Mouse (Mus musculus): ENCODE results near the gene Tctn1. TPM values are rescaled to one million over a fixed set of nuclear protein-coding genes. Genes with fewer than 3 reads are reported as not detected.

The Tctn1 gene
- total and polyA plus RNA-seq, 3 experiments: 3.8 to 6.0 TPM; not detected in 1

DNA sequence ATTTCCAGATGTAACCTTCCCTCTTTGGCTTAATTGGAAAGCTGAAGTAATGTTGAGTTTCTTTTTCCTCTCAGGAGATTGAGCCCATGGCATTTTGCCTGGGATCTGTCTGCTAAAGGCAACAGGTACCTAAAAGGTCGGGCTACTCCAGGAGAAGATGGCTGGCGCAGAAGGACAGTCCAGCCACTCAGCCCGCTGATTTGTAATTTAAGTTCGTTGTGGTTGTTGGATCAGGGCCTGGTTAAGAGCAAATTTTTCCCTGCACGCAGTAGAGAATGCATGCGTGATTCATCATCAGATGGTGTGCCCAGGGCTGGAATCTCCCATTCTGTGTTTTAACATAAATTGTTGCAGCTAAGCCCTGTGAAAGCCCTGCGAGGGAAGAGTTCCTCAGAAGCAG, 39.7 kb upstream of the Tctn1 start:
- H3K36me3 ChIP-seq (ENCODE audit: control insufficient read depth in 1 of 2, insufficient read depth in 2 of 2, low read length in 2 of 2): no peaks in the 10 kb centered on the region; a peak in 1 of 4 replicates
- H3K4me1 ChIP-seq (ENCODE audit: control insufficient read depth in 1 of 2, insufficient read depth in 2 of 2, low read length in 2 of 2): no peaks in the 10 kb centered on the region
- no peak overlapping the region for H3K27ac ChIP-seq (ENCODE audit: control insufficient read depth, low read depth, low read length)
- H3K9me3 ChIP-seq (replicated peaks; ENCODE audit: insufficient read depth, low read length): no peaks in the 10 kb centered on the region
- no peak for DNase-seq (ENCODE audit: low read depth, low spot score)
- peaks cover 25% of the 10 kb centered on the region; the same call in 1 of the 2 replicates for H3K79me2 ChIP-seq (ENCODE audit: control insufficient read depth, insufficient read depth, low read length, poor library complexity)
- H3K4me3 ChIP-seq (ENCODE audit: control insufficient read depth in 1 of 2, insufficient read depth in 1 of 2, low read depth in 2 of 2, low read length in 2 of 2): no peak overlapping the region
- no peak overlapping the region for H3K9ac ChIP-seq (ENCODE audit: control insufficient read depth, low read depth, low read length, poor library complexity, severe bottlenecking)
- no peaks in the 10 kb centered on the region for H3K27me3 ChIP-seq (ENCODE audit: control insufficient read depth in 1 of 2, insufficient read depth in 2 of 2, low read length in 2 of 2)
- TF ChIP-seq JUND (IDR thresholded peaks at IDR 0.05; ENCODE audit: low read depth, low read length) (no peak), ETS1 (IDR thresholded peaks at IDR 0.05; ENCODE audit: low read depth, low read length) (no peak), ZC3H11A (IDR thresholded peaks at IDR 0.05; ENCODE audit: low read depth, low read length) (no peak), GATA1 (IDR thresholded peaks at IDR 0.05; ENCODE audit: low read depth, low read length) (no peak), MYB (IDR thresholded peaks at IDR 0.05; ENCODE audit: low read depth, low read length) (no peak), CHD2 (IDR thresholded peaks at IDR 0.05; ENCODE audit: low read length) (no peak), POLR2AphosphoS2 (IDR thresholded peaks at IDR 0.05; ENCODE audit: low read length) (no peak), POLR2AphosphoS5 (IDR thresholded peaks at IDR 0.05; ENCODE audit: borderline replicate concordance, low read depth, low read length) (no peak), RCOR1 (IDR thresholded peaks at IDR 0.05; ENCODE audit: low read depth, low read length) (no peak), MEF2A (IDR thresholded peaks at IDR 0.05; ENCODE audit: extremely low read depth, insufficient replicate concordance, low read depth, low read length, poor library complexity, severe bottlenecking) (no peak), MYC (IDR thresholded peaks at IDR 0.05; ENCODE audit: low read depth, low read length) (no peak), SMC3 (IDR thresholded peaks at IDR 0.05; ENCODE audit: low read depth, low read length) (no peak), TCF12 (IDR thresholded peaks at IDR 0.05; ENCODE audit: low read depth, low read length) (no peak), ZMIZ1 (IDR thresholded peaks at IDR 0.05; ENCODE audit: low read depth, low read length) (no peak), ZNF384 (IDR thresholded peaks at IDR 0.05; ENCODE audit: low read depth, low read length) (no peak), GABPA (IDR thresholded peaks at IDR 0.05; ENCODE audit: low read depth, low read length) (no peak), CHD1 (IDR thresholded peaks at IDR 0.05; ENCODE audit: low read depth, low read length) (no peak)

DNA sequence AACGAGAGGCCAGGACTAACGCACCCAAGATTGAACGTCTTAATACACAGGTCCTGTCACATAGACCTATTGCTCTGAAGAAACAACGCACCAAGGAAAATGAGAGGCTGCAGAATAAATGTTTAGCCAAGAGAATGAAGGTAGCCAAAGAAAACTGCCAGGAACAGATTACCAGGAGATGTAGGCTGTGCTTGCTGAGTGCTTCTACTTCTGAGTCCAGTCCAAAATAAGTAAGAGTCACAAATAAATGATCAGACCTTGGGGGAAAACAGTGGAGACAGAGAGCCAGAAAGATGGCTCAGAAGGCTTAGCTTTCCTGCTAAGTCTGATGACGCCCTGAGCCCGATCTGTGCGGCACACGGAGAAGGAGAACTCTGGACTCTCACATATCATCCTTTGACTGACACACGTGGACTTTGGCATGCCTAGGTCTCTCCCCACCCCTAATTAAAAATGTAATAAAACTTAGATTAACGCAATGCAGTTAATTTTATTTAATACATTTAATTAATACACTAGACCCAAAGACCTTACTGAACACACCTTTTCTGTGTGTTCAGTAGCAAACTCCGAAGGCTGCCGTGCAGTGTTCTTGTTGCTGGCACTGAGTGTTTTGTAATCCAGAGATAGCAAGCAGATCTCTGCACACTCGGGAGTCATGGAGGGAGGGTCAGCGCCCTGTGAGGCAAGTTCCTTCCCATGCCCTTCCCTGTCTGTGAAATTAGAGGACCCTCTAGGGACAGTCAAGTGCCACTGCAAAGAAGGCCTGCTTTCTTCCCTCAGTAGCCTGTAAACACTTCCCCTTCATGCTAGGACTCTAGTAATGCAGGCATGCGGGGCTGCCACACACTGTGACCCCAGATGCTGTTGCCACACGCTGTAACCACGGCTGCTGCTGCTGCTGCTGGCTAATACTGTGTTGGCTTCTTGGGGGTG, 38.8 kb upstream of the Tctn1 start:
- H3K4me1 ChIP-seq (ENCODE audit: control insufficient read depth in 1 of 2, insufficient read depth in 2 of 2, low read length in 2 of 2): no peaks in the 10 kb centered on the region
- H3K4me3 ChIP-seq (ENCODE audit: control insufficient read depth in 1 of 2, insufficient read depth in 1 of 2, low read depth in 2 of 2, low read length in 2 of 2): no peak overlapping the region
- no peak overlapping the region for H3K9ac ChIP-seq (ENCODE audit: control insufficient read depth, low read depth, low read length, poor library complexity, severe bottlenecking)
- no peaks in the 10 kb centered on the region; a peak in 1 of 4 replicates for H3K36me3 ChIP-seq (ENCODE audit: control insufficient read depth in 1 of 2, insufficient read depth in 2 of 2, low read length in 2 of 2)
- no peak overlapping the region for H3K27ac ChIP-seq (ENCODE audit: control insufficient read depth, low read depth, low read length)
- H3K9me3 ChIP-seq (replicated peaks; ENCODE audit: insufficient read depth, low read length): no peaks in the 10 kb centered on the region
- DNase-seq (ENCODE audit: low read depth, low spot score): no peak
- H3K79me2 ChIP-seq (ENCODE audit: control insufficient read depth, insufficient read depth, low read length, poor library complexity): peaks cover 26% of the 10 kb centered on the region
- TF ChIP-seq RAD21 (IDR thresholded peaks at IDR 0.05; ENCODE audit: low read depth, low read length) (no peak), JUND (IDR thresholded peaks at IDR 0.05; ENCODE audit: low read depth, low read length) (no peak), ZMIZ1 (IDR thresholded peaks at IDR 0.05; ENCODE audit: low read depth, low read length) (no peak), POLR2AphosphoS2 (IDR thresholded peaks at IDR 0.05; ENCODE audit: low read length) (no peak), TCF12 (IDR thresholded peaks at IDR 0.05; ENCODE audit: low read depth, low read length) (no peak), POLR2A (IDR thresholded peaks at IDR 0.05; ENCODE audit: control insufficient read depth in 1 of 2, insufficient read depth in 1 of 2, low read depth in 1 of 2, low read length in 2 of 2, poor library complexity in 1 of 2) (no peak), MAX (IDR thresholded peaks at IDR 0.05; ENCODE audit: low read length) (no peak), MYC (IDR thresholded peaks at IDR 0.05; ENCODE audit: low read depth, low read length) (no peak), RCOR1 (IDR thresholded peaks at IDR 0.05; ENCODE audit: low read depth, low read length) (no peak), HCFC1 (IDR thresholded peaks at IDR 0.05; ENCODE audit: low read depth, low read length) (no peak), SIN3A (IDR thresholded peaks at IDR 0.05; ENCODE audit: low read length) (no peak), CHD2 (IDR thresholded peaks at IDR 0.05; ENCODE audit: low read length) (no peak), ZNF384 (IDR thresholded peaks at IDR 0.05; ENCODE audit: low read depth, low read length) (no peak), MAFK (IDR thresholded peaks at IDR 0.05; ENCODE audit: borderline replicate concordance, low read depth, low read length) (no peak), USF1 (IDR thresholded peaks at IDR 0.05; ENCODE audit: low read depth, low read length) (no peak)
- no peaks in the 10 kb centered on the region for H3K27me3 ChIP-seq (ENCODE audit: control insufficient read depth in 1 of 2, insufficient read depth in 2 of 2, low read length in 2 of 2)

Measured in MEL (cell line).